Mouse (Mus musculus): Measurements from ENCODE around the gene Hacd2.

Hacd2 gene

DNA sequence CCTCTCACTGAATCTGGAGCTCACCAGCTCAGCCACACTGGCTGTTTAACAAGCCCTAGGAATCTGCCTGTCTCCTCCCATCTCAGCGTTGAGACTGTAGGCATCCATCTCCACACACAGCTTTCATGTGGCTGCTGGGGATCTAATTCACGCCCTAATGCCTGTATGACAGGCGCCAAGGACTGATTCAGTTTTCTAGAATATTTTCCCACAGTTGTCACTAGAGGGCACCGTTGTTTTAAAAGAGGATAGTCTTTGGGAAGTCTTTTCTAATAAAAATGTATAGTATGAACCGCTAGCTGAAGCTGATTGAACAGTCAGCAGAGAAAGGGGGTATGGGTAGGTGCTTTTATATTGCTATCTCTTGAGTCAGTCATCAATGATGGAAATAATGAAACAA is 34.1 kb downstream of the Hacd2 start:
- DNase-seq = no peak

DNA sequence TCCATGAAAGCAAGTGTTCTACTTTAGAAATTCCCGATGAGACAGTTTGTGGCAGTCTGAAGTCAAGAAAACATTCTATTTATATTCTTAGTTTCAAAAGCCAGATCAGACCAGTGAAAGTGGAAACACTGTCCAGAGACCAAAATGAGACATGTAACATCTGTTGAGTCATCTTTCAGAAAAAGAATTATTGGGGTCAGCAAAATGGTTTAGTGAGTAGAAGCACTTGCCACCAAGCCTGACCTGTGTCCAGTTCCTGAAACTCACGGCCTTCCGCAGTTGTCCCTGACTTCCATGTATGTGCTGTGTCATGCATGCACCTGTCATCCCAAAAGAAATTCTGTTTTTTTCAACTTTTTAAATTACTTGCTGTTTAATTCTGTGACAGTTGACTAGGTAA is 34.6 kb downstream of the Hacd2 start:
- no peak for DNase-seq

DNA sequence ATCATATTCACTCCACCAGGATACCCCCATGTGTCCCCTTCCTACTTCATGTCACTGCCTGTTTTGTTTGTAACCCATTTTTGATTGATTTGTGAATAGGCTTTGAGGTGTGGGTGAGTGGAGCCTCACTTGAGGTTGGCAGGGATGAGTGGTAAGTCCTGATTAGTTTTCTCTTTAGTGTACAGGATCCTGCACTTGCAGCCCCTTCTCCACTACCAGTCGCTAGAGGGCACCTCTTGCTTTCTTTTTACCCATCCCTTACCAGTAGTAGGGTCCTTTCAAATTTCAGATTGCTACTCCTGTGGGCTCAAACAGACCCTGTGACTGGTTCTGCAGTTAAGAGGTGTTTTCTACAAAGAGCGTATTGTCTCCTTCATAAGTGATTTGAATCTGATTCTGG is 38.8 kb downstream of the Hacd2 start:
- DNase-seq = no peak

DNA sequence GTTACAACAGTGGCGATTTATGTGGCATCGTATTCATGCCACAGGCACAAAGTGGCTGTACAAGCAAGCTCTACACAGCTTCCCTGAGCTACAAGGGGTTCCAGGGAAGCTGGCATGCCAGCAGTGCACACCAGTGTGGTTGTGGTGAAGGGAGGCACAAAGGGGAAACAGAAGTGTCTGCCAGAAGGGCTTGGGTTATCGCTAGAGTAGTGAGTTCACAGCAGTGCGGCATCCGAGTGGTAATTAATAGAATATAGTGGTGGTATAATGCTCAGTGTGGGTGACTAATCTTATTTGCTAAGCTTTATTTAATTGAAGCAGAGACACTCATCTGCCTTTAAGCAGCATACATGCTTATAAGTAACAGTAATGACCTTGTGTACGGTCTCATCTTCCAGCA is 43.5 kb downstream of the Hacd2 start:
- DNase-seq = no peak

DNA sequence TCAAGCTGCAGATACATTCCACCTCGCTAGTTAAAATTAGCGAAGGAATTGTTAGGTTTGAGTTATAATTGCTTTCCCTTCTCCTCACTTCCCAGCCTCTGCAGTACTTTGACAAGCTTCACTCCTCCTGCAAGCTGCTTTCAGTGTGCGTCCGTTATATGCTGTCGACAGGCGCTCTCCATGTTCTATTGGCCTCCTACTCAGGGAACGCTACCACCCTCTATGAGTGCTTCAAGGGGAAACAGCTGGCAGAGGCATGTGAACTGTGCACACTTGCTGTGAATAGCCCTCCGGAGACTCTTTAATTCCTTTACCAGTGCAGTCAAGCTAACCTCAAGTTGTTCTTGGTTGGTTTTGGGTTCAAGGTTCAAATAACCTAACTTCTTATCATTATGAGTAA is 44.9 kb downstream of the Hacd2 start:
- DNase-seq = no peak

DNA sequence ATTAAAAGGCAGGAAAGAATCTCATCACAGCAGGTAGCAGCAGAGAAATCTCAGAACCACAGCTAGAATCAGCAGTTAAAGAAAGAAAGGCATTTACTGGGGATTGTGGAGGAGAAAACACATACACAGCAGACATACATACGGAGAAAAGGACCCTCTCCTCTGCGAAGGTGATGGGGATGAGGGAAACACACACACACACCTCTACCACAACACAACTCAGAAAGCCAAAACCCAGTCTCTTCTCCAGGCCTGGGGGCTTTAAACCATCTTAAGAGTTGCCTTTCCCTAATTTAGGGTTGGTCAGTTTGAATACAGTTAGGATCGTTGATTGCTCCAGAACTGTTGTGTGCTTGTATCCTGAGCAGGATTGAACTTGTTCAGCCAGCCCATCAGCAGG is 45.4 kb downstream of the Hacd2 start:
- DNase-seq = no peak

DNA sequence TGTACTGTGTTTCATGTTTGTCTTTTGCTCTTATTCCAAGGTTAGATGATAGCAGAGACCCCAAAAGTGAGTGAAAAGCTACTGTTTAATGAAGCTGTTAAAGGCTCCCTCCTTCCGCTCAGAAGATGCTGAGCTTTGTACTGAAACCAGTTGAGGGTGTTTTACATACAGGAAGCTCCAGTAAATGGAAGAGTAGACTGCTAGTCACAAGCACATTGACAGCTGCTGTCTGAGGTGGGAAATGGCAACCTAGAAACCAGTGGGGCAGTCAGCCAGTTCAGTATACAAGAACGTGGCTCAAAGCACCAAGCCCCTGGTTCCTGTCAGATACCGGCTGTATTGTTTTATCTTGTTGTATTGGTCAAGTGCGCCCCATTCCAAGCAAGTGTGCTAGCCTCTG is 46.7 kb downstream of the Hacd2 start:
- no peak for DNase-seq

DNA sequence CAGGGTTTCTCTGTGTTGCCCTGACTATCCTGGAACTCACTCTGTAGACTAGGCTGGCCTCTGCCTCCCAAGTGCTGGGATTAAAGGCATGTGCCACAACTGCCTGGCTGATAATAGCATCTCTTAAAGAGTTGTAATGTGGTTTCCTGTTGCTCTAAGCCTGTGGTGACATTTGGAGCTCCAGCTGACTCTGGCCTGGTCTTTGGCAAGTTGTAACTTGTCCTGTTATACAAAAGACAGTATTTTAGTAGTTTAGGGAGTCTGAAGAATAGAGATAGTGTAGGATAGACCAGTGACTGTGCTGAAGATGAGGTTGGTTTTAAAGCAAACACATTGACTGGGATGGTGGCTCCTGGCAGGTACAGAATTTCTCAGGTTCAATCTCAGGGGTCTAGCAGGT is 52.2 kb downstream of the Hacd2 start:
- no peak for DNase-seq

DNA sequence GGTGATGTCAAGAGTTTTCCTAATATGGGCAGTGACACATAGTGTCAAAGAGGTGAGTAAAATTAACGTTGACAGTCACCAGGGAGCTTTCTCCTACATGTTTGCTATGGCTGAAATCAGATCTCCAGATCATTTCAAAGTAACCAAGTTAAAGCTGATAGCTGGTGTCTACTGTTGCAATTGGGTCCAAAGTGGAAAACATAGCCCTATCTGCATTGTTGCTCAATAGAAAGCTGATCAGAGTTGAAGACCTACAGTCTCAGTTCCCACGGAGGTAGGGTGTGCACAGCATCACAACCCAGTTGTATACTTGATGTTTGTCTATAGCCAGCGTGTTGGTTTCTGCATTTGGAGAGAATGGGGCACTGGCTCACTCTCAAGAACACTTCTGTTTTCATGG is 53.4 kb downstream of the Hacd2 start:
- DNase-seq = no peak

DNA sequence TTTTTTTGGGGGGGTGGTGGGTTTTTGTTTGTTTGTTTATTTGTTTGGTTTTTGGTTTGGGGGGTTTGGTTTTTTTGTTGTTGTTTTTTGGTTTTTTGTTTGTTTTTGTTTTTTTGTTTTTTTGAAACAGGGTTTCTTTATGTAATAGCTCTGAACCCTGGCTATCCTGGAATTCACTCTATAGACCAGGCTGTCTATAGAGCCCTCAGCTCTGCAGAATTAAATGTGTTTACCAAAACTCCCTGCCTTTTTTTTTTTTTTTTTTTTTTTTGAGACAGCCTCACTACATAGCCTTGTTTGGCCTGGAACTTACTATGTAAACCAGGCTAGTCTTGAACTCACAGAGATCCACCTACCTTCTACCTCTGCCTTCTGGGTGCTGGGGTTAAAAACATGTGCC is 71.3 kb downstream of the Hacd2 start:
- DNase-seq = no peak

DNA sequence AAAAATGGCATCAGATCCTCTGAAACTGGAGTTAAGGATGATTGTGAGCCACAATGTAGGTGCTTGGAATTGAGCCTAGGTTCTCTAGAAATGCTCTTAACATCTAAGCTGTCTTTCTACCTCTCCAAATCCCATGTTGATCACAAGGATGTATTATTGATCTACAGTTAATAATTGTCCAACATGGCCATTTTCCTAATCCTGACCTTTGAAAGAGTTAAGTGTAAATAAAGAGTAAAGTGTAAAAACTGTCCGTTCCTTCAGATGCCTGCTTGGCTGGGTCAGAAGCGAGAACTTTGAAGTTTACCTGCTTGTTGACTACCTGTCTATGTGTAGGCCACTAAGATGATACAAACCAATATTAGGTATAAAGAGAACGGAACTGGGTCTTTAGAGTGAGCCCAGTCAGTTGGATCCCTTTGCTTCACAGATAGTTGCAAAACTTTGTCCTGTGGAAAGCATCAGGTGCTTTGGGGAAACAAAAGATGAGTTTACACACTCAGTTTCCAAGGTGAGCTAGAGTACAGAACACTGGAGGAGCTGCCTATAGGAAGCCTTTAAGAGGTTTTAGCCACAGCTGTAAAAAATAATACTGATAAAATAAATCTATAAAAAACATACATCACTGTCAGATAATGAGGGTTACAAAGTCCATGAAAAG is 75.8 kb downstream of the Hacd2 start:
- DNase-seq = no peak

DNA sequence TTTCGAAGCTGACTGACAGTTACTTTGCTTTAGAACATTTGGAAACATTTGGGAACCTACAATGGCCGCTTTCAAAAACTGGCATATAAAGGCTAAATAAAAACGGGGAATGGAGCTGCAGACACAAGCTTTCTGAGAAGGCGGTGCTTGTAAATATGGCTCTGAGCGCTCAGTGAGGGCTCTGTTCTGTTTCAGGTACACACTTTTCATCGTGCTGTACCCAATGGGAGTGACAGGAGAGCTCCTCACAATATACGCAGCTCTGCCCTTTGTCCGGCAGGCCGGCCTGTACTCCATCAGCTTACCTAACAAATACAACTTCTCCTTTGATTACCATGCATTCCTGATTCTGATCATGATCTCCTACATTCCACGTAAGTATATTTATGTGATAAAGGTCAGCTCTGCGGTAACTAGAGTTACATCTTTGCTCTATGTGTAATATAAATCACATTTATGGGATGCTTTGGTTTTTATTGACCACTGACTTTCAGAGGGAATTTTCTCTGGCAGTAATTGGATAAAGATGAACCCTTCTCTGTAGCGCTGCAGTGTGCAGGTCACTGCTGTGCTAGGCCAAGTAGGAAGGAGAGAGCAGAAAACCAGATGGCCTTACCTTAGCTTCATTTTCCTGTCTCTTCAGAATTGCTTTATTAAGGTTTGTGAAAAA is 79.7 kb downstream of the Hacd2 start:
- DNase-seq = no peak

DNA sequence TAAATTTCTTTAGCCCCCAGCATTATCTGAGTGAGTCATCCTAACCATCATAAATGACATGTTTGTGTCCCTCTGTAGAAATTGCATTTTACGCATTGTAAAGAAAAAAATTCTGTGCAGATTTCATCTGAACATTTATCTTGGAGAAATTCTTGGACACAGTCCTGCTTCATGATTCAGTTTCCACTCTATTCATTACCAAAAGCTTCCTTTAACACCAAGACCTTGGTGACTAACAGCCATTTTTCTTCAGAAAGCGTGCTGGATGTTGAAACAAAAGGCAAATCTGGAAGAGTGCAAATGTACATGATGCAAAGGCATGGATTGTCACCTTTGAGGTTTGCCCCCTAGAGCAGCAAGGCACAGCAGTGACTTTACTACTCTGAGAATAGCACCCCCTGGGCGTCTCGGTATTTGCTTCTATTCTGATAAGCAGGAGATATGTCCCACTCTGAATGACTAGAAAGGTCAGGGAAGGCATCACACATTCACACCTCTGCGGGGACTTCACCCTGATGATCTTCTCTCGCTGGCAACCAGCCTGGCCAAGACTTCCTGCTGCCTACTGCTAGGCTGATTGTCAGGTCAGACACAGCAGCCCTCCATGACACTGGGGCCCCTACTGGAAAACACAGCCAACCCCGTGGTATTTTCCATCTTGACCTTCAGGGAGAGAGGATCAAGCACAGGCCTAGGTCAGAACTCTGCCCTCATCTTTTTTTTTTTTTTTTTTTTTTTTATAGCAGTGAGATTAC is 80.8 kb downstream of the Hacd2 start:
- DNase-seq = no peak

DNA sequence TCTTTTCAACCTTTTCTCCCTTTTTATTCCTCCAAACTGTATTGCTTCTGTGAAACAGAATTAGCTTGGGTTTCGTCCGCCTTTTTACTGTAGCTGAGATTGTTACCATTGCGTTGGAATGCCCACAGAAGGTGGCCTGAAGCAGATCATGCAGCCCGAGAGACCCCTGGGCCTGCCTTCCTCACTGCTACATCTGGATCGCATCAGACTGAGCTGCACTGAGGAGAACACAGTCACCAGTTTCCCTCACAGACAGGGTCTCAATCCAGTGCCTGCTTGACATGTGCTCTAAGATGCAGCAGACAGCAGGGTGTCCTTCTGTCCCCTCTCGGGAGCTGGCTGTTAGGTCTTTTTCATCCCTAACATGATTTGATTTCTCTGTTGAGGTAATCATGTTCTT is 85.8 kb downstream of the Hacd2 start:
- DNase-seq = no peak

DNA sequence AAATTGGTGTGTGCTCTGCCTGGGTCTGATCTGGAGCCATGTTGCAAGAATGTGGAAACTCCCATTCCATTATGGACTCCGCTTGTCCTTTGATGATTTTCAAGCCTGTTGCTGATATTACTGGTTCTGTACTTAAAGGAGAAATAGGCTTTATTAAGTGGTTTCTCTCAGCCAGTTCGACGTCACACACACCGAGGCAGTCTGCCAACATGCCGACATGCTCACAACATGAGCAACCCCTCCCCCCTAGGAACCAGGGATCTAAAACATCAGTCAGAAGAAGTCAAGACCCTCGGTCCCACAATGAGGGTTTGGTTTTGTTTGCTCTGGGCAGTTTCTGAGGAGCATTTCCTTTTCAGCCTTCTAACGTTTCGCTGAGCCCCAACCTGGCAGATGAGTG is 86.9 kb downstream of the Hacd2 start:
- DNase-seq = no peak

DNA sequence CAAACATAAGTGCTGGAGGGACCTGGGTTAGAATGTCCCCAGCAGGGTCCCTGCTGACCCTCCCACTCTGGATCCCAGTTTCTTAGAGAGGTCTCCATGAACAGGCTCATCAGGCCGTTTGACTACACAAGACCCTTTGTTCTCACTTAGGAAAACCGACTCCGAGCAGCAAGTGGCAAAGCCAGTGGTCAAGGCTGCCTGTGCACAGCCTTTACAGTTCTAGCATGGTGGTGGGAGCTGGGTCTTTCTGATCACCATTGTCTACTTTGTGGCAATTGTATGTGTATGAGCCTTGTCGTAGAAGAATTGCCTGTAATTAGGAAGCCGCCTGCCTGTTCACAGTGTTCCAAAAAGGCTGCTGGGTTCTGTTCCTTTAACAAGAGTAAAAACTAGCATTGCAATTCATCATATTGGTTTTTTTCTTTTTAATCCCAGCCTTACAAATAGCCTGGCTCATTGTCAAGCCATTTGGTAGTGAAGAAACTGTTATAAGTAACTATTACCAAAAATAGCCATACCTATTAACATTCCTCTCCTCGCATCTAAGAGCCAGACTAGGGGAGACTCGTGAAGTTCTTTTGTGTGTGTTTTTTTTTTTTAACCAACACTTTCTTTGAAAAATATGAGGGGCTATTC is 87.5 kb downstream of the Hacd2 start:
- no peak for DNase-seq

DNA sequence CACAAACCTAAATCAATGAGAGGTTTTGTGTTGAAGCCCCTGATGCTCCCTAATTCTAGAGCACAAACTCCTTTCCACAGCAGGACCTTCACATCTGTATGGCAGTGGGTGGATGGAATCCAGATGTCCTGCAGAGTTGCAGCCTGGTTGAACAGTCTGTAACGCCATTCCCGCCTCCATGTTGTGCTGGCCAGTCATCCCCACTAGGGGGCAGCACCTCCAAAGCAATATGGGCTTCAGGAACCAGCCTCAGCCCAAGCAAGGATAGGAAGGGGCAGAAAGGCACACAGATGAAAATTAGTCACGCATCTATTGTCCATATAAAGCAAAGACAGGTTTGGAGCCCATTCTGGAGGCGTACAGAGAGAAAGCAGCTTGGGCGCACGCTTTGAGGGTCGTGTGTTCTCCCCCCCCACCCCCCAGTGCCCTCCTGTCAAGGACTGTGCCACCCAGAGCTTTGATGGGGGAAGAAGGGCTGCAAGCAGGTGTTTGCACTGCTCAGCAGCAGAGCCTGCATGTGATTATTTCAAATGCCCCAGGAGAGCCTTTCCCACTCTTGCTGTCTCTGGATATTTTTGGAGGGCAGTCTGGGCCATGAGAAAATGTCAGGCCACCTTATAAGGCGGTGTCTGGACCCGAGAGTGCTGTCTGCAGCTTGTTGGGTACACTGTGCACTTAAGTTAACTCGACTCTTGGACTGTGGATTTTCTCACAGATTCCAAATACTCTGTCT is 88.3 kb downstream of the Hacd2 start:
- peak; percentile 67 for DNase-seq

DNA sequence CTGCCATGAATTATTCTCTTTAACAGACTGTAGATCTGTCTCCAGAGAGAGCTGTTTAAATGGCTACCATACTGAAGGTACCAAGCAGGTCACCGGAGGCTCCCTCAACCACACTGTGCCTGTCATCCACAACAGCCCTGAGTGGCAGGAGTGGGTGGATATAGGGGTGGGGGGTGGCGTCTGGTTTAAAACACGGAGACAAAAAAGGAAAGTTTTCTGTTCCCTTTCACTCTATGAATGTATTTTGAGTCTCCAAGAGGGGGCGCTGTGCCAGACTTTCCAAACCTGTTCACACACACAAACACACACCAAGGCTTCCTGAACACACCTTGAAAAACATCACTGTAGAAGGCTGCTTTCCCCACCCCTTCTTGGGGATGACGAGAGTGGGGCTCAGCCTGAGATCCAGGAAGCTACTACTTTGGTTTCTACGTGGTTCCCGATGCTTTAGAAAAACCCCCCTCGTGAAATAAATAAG is 89.0 kb downstream of the Hacd2 start:
- DNase-seq = no peak

DNA sequence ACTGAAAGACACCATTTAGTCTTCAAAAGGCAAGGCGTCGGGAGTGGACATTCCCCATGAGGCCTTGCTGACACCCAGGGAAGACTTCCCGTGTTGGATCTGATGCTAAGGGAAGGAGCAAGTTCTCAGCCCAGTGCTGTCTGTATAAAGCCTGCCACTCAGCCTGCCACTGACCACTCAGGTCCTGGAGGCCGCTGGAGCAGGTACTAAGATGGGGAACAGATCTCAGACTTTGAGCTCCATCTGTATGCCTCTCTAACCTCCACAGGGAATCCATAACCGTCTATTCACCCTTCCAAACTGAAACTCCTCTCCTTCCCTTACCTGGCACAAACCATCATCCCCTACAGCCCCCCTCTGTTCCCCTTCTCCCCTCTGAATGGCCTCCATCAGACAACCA is 91.3 kb downstream of the Hacd2 start:
- no peak for DNase-seq

DNA sequence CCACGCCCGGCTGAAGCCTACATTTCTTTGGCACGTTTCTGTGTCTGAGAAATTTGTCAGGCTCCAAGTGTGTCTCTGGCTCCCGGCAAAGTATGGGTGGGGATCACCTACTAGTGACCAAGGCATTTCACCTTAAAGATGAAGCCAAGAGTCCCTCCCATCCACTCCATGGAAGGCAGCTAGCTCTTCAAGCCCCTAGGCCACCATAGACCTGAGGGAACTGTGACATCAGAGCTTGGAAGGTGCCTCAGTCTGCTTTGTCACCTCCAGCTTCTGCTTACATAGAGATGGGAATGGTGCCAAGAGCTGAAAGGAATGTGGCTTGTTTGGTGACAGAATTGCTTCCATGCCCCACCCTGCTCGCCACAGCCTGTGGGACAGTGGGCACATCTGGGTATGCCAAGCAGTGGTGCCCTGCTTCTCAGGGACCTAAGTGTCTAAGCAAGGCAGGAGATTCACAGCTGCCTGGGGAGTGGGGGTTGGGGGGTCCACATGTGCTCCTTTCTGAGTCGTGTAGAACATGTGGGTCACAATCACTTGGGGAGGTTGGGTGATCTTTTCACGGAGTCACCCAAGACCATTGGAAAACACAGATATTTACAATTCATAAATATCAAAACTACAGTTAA is 94.2 kb downstream of the Hacd2 start:
- DNase-seq = no peak

DNA sequence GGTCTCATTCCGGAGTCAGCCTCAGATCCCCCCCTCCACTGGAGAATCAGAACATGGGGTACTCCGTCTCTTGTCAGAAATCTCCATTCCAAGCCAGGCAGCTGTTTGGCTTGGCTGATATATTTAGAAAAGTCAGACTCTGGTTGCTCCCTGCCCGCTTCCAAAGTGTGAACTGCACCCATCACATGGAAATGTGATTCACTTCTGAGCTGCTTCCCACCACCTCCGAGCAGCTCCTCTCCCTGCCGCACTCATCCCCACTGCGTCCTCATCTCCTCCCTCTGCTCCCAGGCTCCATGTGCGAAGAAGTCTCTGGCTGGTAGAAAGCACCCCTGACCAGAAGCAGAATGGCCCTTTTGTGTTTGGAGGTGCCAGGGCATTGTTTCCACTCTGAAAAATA is 95.2 kb downstream of the Hacd2 start:
- DNase-seq = no peak

DNA sequence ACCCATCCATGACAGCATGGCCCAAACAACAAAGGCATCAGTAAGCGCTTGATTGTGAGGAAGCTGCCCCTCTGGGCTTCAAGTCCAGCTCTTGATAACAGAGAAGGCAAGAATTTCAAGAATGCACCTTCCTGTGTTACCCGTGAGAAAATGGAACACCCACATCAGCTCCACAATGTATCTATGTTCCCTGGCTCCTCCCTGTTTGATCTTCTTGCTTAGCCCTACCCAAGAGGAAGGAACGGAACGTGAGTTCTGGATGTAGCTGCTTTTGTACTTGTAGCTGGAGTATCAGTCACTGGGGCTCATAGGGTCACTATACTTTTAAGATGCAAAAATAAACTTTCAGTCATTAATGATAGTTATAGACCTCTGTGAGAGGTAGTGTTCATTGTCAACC is 98.4 kb downstream of the Hacd2 start:
- no peak for DNase-seq

DNA sequence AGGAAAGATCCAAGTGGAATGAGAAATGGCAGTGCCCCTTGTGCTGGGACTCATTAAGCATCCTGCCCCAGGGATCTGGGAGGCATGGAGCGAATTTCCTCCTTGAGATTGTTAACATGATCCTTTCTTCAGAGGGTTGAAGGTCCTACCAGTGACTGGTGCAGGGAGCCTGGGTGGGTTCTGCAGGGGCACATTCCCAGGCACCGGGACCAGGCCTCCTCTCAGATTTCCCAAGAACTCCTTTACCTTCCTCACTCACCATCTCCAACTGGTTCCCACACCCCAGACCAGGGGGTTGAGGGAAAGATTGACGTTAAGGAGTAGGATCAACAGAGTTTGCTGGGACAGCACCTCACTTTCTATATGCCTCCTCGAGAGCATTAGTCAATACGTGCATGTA is 105.0 kb downstream of the Hacd2 start:
- no peak for DNase-seq
